ENCODE assay signal across 8 mouse cellular contexts in the genomic region with DNA sequence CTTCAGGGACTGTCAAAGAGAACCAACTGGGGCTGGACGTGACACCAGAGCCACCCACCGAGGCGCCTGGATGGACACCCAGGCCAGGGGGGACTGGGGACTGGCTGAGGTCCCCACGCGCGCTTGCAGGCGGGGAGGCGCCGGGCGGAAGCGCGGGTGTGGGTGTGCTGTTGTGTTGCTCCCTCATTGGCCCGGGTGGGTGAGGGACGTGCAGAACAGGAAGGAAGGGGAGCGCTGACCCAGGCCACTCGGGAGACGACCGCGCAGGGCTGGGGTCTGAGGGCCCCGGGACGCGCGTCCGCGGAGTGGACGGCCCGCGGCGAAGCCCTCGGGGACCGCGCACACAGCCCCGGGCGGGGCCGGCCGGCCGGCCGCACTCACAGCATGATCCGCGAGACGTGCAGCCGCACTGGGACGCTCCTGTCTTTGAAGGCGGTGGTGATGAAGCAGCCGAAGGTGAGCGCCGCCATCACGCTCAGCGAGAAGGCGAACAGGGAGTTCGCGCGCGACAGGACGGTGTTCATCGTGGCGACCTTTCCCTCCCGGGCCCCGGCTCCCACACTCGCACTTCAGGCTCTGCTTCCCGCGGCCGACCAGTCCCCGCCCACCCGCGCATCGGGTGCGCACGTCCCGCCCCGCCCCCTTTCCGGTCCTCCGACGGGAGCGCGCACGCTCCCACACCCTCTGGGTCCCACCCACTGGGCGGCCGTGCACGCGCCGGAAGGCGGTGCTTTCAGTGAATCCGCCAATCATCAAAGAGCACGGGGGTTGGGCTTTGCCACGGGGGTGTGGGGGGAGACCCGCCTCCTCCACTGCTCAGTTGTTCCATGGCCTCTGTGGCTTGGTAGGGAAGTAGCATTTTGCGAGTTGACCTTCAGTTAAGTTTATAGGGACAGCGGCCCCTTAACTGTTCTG. TPM values are rescaled to one million over a fixed set of nuclear protein-coding genes. Genes with fewer than 3 reads are reported as not detected.
DNase-seq lines count a peak whose midpoint lies in the region; ATAC-seq and TF ChIP-seq lines count a peak whose summit lies in the region.

A gene (plus strand): TSS at position 199 of the 915 bp plus-strand sequence.
A gene (minus strand): TSS at position 617 of the 915 bp plus-strand sequence.

- peak within 1 kb of the TSS; percentile 80 for H3K27ac ChIP-seq in forebrain, embryonic 13.5 days
- peak within 1 kb of the TSS; percentile 95 for H3K27ac ChIP-seq in liver, postnatal 0 days (ENCODE audit: low read depth)
- peak within 1 kb of the TSS; percentile 87 for H3K27ac ChIP-seq in neural tube, embryonic 14.5 days (ENCODE audit: low read depth, low read length)

- WGBS in forebrain, embryonic 13.5 days: under 1% methylated on average over 63 of the region's 89 CpGs
- WGBS in large intestine, adult 2 months: under 1% methylated on average over 89 of the region's 89 CpGs
- under 1% methylated on average over 59 of the region's 89 CpGs for WGBS in liver, postnatal 0 days (ENCODE audit: insufficient replicate concordance)
- WGBS in neural tube, embryonic 14.5 days: under 1% methylated on average over 63 of the region's 89 CpGs

- no peak for TF ChIP-seq EP300 in liver, postnatal 0 days (IDR thresholded peaks at IDR 0.05; ENCODE audit: low read depth)

- peak within 1 kb of the TSS; percentile 92 for H3K4me3 ChIP-seq in E14TG2a.4 (replicated peaks; ENCODE audit: low read length)
- H3K4me3 ChIP-seq in forebrain, embryonic 13.5 days: peak within 1 kb of the TSS; percentile 93
- peak within 1 kb of the TSS; percentile 98 for H3K4me3 ChIP-seq in liver, postnatal 0 days (ENCODE audit: low read depth, low read length)
- H3K4me3 ChIP-seq in neural tube, embryonic 14.5 days (ENCODE audit: low read depth, low read length): peak within 1 kb of the TSS; percentile 91

- TF ChIP-seq CTCF in E14TG2a.4 (conservative IDR thresholded peaks at IDR 0.05; ENCODE audit: low read length): no peak
- TF ChIP-seq CTCF in liver, postnatal 0 days (IDR thresholded peaks at IDR 0.05; ENCODE audit: low read depth): no peak

- H3K4me2 ChIP-seq in forebrain, embryonic 13.5 days: peak within 1 kb of the TSS; percentile 70
- peak within 1 kb of the TSS; percentile 85 for H3K4me2 ChIP-seq in liver, postnatal 0 days (ENCODE audit: low read depth, low read length)
- peak within 1 kb of the TSS; percentile 52 for H3K4me2 ChIP-seq in neural tube, embryonic 14.5 days (ENCODE audit: low read depth, low read length)

- intact Hi-C loops in heart, postnatal 10 days (cut with DNase I): no loop called here

- peak within 1 kb of the TSS; percentile 84 for H3K9ac ChIP-seq in forebrain, embryonic 13.5 days
- peak within 1 kb of the TSS; percentile 91 for H3K9ac ChIP-seq in liver, postnatal 0 days (replicated peaks)
- H3K9ac ChIP-seq in neural tube, embryonic 14.5 days (replicated peaks; ENCODE audit: low read depth, low read length): peak within 1 kb of the TSS; percentile 93

- no peaks in the 10 kb centered on the region for H3K27me3 ChIP-seq in E14TG2a.4 (ENCODE audit: insufficient read depth, low read length)
- H3K27me3 ChIP-seq in forebrain, embryonic 13.5 days: no peaks in the 10 kb centered on the region
- H3K27me3 ChIP-seq in liver, postnatal 0 days (ENCODE audit: insufficient read depth, low read length): no peaks in the 10 kb centered on the region
- H3K27me3 ChIP-seq in neural tube, embryonic 14.5 days (ENCODE audit: control insufficient read depth, insufficient read depth, low read length): no peaks in the 10 kb centered on the region

- peak; percentile 97 for DNase-seq in heart, postnatal 10 days
- DNase-seq in large intestine, adult 2 months (ENCODE audit: low read depth, low spot score): peak; percentile 87
- peak; percentile 97 for DNase-seq in liver, postnatal 0 days
- DNase-seq in testis, postnatal 10 days (ENCODE audit: low spot score): peak; percentile 99

- no peaks in the 10 kb centered on the region for H3K9me3 ChIP-seq in E14TG2a.4 (ENCODE audit: low read length)
- no peaks in the 10 kb centered on the region for H3K9me3 ChIP-seq in forebrain, embryonic 13.5 days (replicated peaks)
- no peaks in the 10 kb centered on the region for H3K9me3 ChIP-seq in liver, postnatal 0 days (ENCODE audit: low read length)
- H3K9me3 ChIP-seq in neural tube, embryonic 14.5 days (ENCODE audit: control insufficient read depth, low read length): no peaks in the 10 kb centered on the region

- peaks cover 35% of the 10 kb centered on the region for H3K4me1 ChIP-seq in E14TG2a.4 (replicated peaks; ENCODE audit: low read depth, low read length)
- H3K4me1 ChIP-seq in forebrain, embryonic 13.5 days: peaks cover 15% of the 10 kb centered on the region
- H3K4me1 ChIP-seq in liver, postnatal 0 days (ENCODE audit: insufficient read depth): peaks cover 14% of the 10 kb centered on the region
- H3K4me1 ChIP-seq in neural tube, embryonic 14.5 days (ENCODE audit: control insufficient read depth, insufficient read depth, low read length): peaks cover 13% of the 10 kb centered on the region; the same call in 1 of the 2 replicates

- ATAC-seq in cerebellum, adult (ENCODE audit: insufficient number of reproducible peaks, low FRiP score, low TSS enrichment): peak; percentile 92
- peak; percentile 95 for ATAC-seq in forebrain, embryonic 13.5 days
- ATAC-seq in liver, postnatal 0 days: peak; percentile 96
- peak; percentile 96 for ATAC-seq in neural tube, embryonic 14.5 days (ENCODE audit: low read depth)

- peaks cover 30% of the 10 kb centered on the region for H3K36me3 ChIP-seq in E14TG2a.4 (ENCODE audit: insufficient read depth, low read length)
- H3K36me3 ChIP-seq in forebrain, embryonic 13.5 days (ENCODE audit: poor library complexity, severe bottlenecking): no peaks in the 10 kb centered on the region
- peaks cover 3% of the 10 kb centered on the region; the same call in 1 of the 2 replicates for H3K36me3 ChIP-seq in liver, postnatal 0 days (replicated peaks; ENCODE audit: insufficient read depth, low read length)
- no peaks in the 10 kb centered on the region for H3K36me3 ChIP-seq in neural tube, embryonic 14.5 days (ENCODE audit: control insufficient read depth, insufficient read depth, low read length)

RNA-seq across cellular contexts. Expression of the first gene that starts in this region (rescaled TPM):
- polyA plus RNA-seq in forebrain, embryonic 13.5 days (2015; fragmentation: Nextera tagmentation; extraction: Ambion mirVana): 6.0 and 6.9 TPM in 2 replicates
- 10 to 100 TPM in 1 of 2 experiments, 1 to 10 TPM in 1; 7.5 to 11.4 TPM for total RNA-seq in heart, postnatal 10 days (2021)
- 0.32 and 0.80 TPM in 2 replicates for polyA plus RNA-seq in large intestine, adult 2 months (2012; rRNA removed)
- 1.1 and 2.3 TPM in 2 replicates for polyA plus RNA-seq in liver, postnatal 0 days (2015; fragmentation: Nextera tagmentation; extraction: Ambion mirVana)
- 5.3 and 9.4 TPM in 2 replicates for polyA plus RNA-seq in neural tube, embryonic 14.5 days (2014; fragmentation: Nextera tagmentation; extraction: Ambion mirVana)

RNA-seq across cellular contexts. Expression of the second gene that starts in this region (rescaled TPM):
- polyA plus RNA-seq in forebrain, embryonic 13.5 days (2015; fragmentation: Nextera tagmentation; extraction: Ambion mirVana): 63.4 and 71.1 TPM in 2 replicates
- 10 to 100 TPM; 30.3 to 39.1 TPM for total RNA-seq in heart, postnatal 10 days (2021)
- 18.6 and 23.7 TPM in 2 replicates for polyA plus RNA-seq in large intestine, adult 2 months (2012; rRNA removed)
- polyA plus RNA-seq in liver, postnatal 0 days (2015; fragmentation: Nextera tagmentation; extraction: Ambion mirVana): 36.0 and 41.5 TPM in 2 replicates
- 43.5 and 44.3 TPM in 2 replicates for polyA plus RNA-seq in neural tube, embryonic 14.5 days (2014; fragmentation: Nextera tagmentation; extraction: Ambion mirVana)

Comparison
In these comparisons a context has a peak if more than half of its experiments do, and no peak if none do; other contexts are left out.
1. Peak in every context shown above with its lines: DNase-seq, ATAC-seq, H3K4me3 ChIP-seq and H3K27ac ChIP-seq.